Comparison of ENCODE assay signal across 23 mouse cellular contexts in the genomic region with DNA sequence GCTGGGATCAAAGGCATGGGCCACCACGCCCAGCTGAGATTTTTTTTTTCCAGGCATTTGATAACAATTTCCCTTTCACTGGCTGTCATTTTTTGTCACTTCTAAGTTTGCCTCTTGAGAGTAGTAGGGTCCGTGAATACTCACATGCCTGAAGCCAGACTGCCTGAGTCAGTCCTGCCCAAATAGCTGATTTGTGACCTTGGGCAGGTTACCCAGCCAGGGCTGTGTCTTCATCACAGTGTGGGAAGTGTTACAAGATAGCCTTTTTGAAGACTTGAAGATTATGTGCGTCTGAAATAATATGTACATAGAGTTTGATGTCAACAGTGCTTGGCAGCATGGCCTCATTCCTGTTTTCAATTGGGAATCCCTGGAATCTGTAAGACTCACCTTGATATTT. TPM values are rescaled to one million over a fixed set of nuclear protein-coding genes. Genes with fewer than 3 reads are reported as not detected.
A peak's percentile ranks its signal among the peaks of the same experiment; 100 is the strongest.
DNase-seq lines count a peak whose midpoint lies in the region; ATAC-seq and TF ChIP-seq lines count a peak whose summit lies in the region.
"Had no signal": no experiment of that assay in that cellular context is flagged by ENCODE, and none has a peak within 500 bp of the region (broad histone marks: within the 10 kb centered on the region; RNA-seq: fewer than 3 reads in every experiment).

No protein-coding gene starts in this region.

- H3K4me1 ChIP-seq in heart, embryonic 15.5 days (replicated peaks): peaks cover 32% of the 10 kb centered on the region
- H3K4me1 ChIP-seq in ES-Bruce4 (ENCODE audit: control insufficient read depth, insufficient read depth, low read length): peaks cover 3% of the 10 kb centered on the region
- peaks cover 11% of the 10 kb centered on the region for H3K4me1 ChIP-seq in midbrain, embryonic 14.5 days (ENCODE audit: control insufficient read depth, insufficient read depth, low read length)
- H3K4me1 ChIP-seq in intestine, postnatal 0 days (replicated peaks; ENCODE audit: control insufficient read depth, insufficient read depth, low read length): no peaks in the 10 kb centered on the region; the same call in 1 of the 2 replicates

- TF ChIP-seq EP300 in ES-Bruce4 (IDR thresholded peaks at IDR 0.05; ENCODE audit: insufficient read depth, low read depth, low read length): no peak

- no peaks in the 10 kb centered on the region for H3K27me3 ChIP-seq in heart, embryonic 15.5 days
- H3K27me3 ChIP-seq in ES-Bruce4 (ENCODE audit: control insufficient read depth, insufficient read depth, low read length, poor library complexity, severe bottlenecking): no peaks in the 10 kb centered on the region
- H3K27me3 ChIP-seq in midbrain, embryonic 14.5 days (ENCODE audit: control insufficient read depth, insufficient read depth, low read length): no peaks in the 10 kb centered on the region
- H3K27me3 ChIP-seq in intestine, postnatal 0 days (replicated peaks; ENCODE audit: control insufficient read depth, insufficient read depth, low read length): no peaks in the 10 kb centered on the region
- H3K27me3 ChIP-seq: embryonic facial prominence, embryonic 12.5 days; forebrain, embryonic 15.5 days; hindbrain, embryonic 12.5 days had no signal

- H3K9me3 ChIP-seq in heart, embryonic 15.5 days (replicated peaks): no peaks in the 10 kb centered on the region
- no peaks in the 10 kb centered on the region for H3K9me3 ChIP-seq in ES-Bruce4 (replicated peaks; ENCODE audit: control insufficient read depth, insufficient read depth, low read length, poor library complexity, severe bottlenecking)
- H3K9me3 ChIP-seq in midbrain, embryonic 14.5 days (ENCODE audit: control insufficient read depth, low read length): no peaks in the 10 kb centered on the region
- H3K9me3 ChIP-seq in intestine, postnatal 0 days (ENCODE audit: control insufficient read depth): no peaks in the 10 kb centered on the region
- H3K9me3 ChIP-seq: embryonic facial prominence, embryonic 12.5 days; forebrain, embryonic 15.5 days; G1E; heart, embryonic 10.5 days; hindbrain, embryonic 12.5 days had no signal

- 47% methylated on average over 3 of the region's 3 CpGs for whole genome bisulfite sequencing in heart, embryonic 15.5 days
- WGBS in midbrain, embryonic 14.5 days: 95% methylated on average over 3 of the region's 3 CpGs
- 76% methylated on average over 3 of the region's 3 CpGs for WGBS in intestine, postnatal 0 days

- H3K9ac ChIP-seq in heart, embryonic 15.5 days: no peak overlapping the region
- no peak overlapping the region for H3K9ac ChIP-seq in ES-Bruce4 (ENCODE audit: low read depth, poor library complexity, severe bottlenecking)
- no peak overlapping the region for H3K9ac ChIP-seq in midbrain, embryonic 14.5 days (replicated peaks; ENCODE audit: low read length)
- no peak overlapping the region for H3K9ac ChIP-seq in intestine, postnatal 0 days (ENCODE audit: low read depth, low read length)
- H3K9ac ChIP-seq: embryonic facial prominence, embryonic 12.5 days; forebrain, embryonic 15.5 days; hindbrain, embryonic 12.5 days had no signal

- ATAC-seq in heart, embryonic 15.5 days (replicated peaks; ENCODE audit: insufficient number of reproducible peaks, insufficient read depth, low FRiP score, low read depth): no peak
- no peak for ATAC-seq in midbrain, embryonic 14.5 days (ENCODE audit: low FRiP score, low TSS enrichment)
- ATAC-seq in intestine, postnatal 0 days: no peak
- ATAC-seq: forebrain, embryonic 15.5 days; hindbrain, embryonic 16.5 days had no signal

- TF ChIP-seq POLR2A in ES-Bruce4 (IDR thresholded peaks at IDR 0.05; ENCODE audit: insufficient read depth, low read length): no peak

- peak; percentile 11 for DNase-seq in gastrocnemius, adult 18-20 months (ENCODE audit: low spot score)
- no peak for DNase-seq in gastrocnemius, postnatal 36 days
- DNase-seq in heart, adult 9 months (ENCODE audit: low spot score in 2 of 2): no peak
- DNase-seq in adrenal gland, postnatal 10 days: peak; percentile 32
- DNase-seq in midbrain, embryonic 14.5 days: no peak
- DNase-seq: cerebellum, adult 11 months; cerebellum, adult 8-10 months; cerebellum, postnatal 14 days; embryo, embryonic 11 days; heart, postnatal 10 days; heart, postnatal 4 days; kidney, adult 11 months; kidney, adult 9 months had no signal

- 0 out of 2 replicates have a peak, but pooled peaks cover 2% of the 10 kb centered on the region for H3K36me3 ChIP-seq in heart, embryonic 15.5 days
- peaks cover 25% of the 10 kb centered on the region for H3K36me3 ChIP-seq in ES-Bruce4 (ENCODE audit: control insufficient read depth, insufficient read depth, low read length, poor library complexity, severe bottlenecking)
- H3K36me3 ChIP-seq in midbrain, embryonic 14.5 days (ENCODE audit: control insufficient read depth, insufficient read depth, low read length): no peaks in the 10 kb centered on the region
- peaks cover 3% of the 10 kb centered on the region; the same call in 1 of the 2 replicates for H3K36me3 ChIP-seq in intestine, postnatal 0 days (ENCODE audit: control insufficient read depth, insufficient read depth)
- H3K36me3 ChIP-seq: forebrain, embryonic 15.5 days had no signal

- H3K4me2 ChIP-seq in heart, embryonic 15.5 days: no peak overlapping the region
- H3K4me2 ChIP-seq in midbrain, embryonic 14.5 days (ENCODE audit: low read length): no peak overlapping the region
- no peak overlapping the region for H3K4me2 ChIP-seq in intestine, postnatal 0 days (replicated peaks; ENCODE audit: low read depth)
- H3K4me2 ChIP-seq: embryonic facial prominence, embryonic 12.5 days; forebrain, embryonic 15.5 days; hindbrain, embryonic 12.5 days had no signal

- no peak overlapping the region for H3K4me3 ChIP-seq in heart, embryonic 15.5 days
- no peak overlapping the region for H3K4me3 ChIP-seq in ES-Bruce4 (ENCODE audit: low read depth, low read length)
- H3K4me3 ChIP-seq in midbrain, embryonic 14.5 days (replicated peaks; ENCODE audit: low read depth, low read length): no peak overlapping the region
- no peak overlapping the region for H3K4me3 ChIP-seq in intestine, postnatal 0 days (ENCODE audit: low read depth, low read length)
- H3K4me3 ChIP-seq: embryonic facial prominence, embryonic 12.5 days; forebrain, embryonic 15.5 days; heart, embryonic 10.5 days; hindbrain, embryonic 12.5 days had no signal

- H3K27ac ChIP-seq in heart, embryonic 15.5 days: peak overlapping the region; percentile 17; the same call in 1 of the 2 replicates
- H3K27ac ChIP-seq in ES-Bruce4 (ENCODE audit: insufficient read depth, low read length): 0 out of 2 replicates have a peak overlapping the region, but pooled peaks have one; percentile 6
- no peak overlapping the region for H3K27ac ChIP-seq in midbrain, embryonic 14.5 days (replicated peaks; ENCODE audit: low read depth, low read length)
- H3K27ac ChIP-seq in intestine, postnatal 0 days (ENCODE audit: low read depth, low read length): no peak overlapping the region
- H3K27ac ChIP-seq: embryonic facial prominence, embryonic 12.5 days; forebrain, embryonic 15.5 days; heart, embryonic 10.5 days; hindbrain, embryonic 12.5 days; kidney, postnatal 0 days had no signal

- TF ChIP-seq CTCF in ES-Bruce4 (IDR thresholded peaks at IDR 0.05; ENCODE audit: low read depth, low read length): no peak
- no peak for TF ChIP-seq CTCF in intestine, postnatal 0 days (IDR thresholded peaks at IDR 0.05; ENCODE audit: low read depth)

- intact Hi-C loops in gastrocnemius, postnatal 36 days (cut with DNase I): no loop called here

RNA-seq across cellular contexts. Expression of a gene that starts 6.9 kb away (rescaled TPM):
- total RNA-seq in gastrocnemius, adult 18-20 months (2021): 100 to 1,000 TPM; 116 to 126 TPM
- total RNA-seq in gastrocnemius, postnatal 36 days (2021): 100 to 1,000 TPM in 1 of 2 experiments, 10 to 100 TPM in 1; 97.8 to 106 TPM
- polyA plus RNA-seq in heart, embryonic 15.5 days (2015; fragmentation: Nextera tagmentation; extraction: Ambion mirVana): 54.1 and 64.6 TPM in 2 replicates
- polyA plus RNA-seq in ES-Bruce4 (2011; ENCODE audit: insufficient read depth, insufficient read length, low read depth, missing spikeins): 307 and 313 TPM in 2 replicates
- 100 to 1,000 TPM; 109 to 128 TPM for total RNA-seq in adrenal gland, postnatal 10 days (2021)
- 82.0 and 83.9 TPM in 2 replicates for polyA plus RNA-seq in midbrain, embryonic 14.5 days (2014; fragmentation: Nextera tagmentation; extraction: Ambion mirVana)
- 52.1 and 53.4 TPM in 2 replicates for polyA plus RNA-seq in intestine, postnatal 0 days (2015; fragmentation: Nextera tagmentation; extraction: Ambion mirVana)

Comparison
In these comparisons a context has a peak if more than half of its experiments do, and no peak if none do; other contexts are left out.
1. DNase-seq: peak in gastrocnemius, adult 18-20 months (single experiment) and adrenal gland, postnatal 10 days (single experiment); none in gastrocnemius, postnatal 36 days (0 of 2), heart, adult 9 months (0 of 2) and midbrain, embryonic 14.5 days (single experiment).
2. H3K27ac ChIP-seq: peak in heart, embryonic 15.5 days (single experiment) and ES-Bruce4 (single experiment); none in midbrain, embryonic 14.5 days (single experiment) and intestine, postnatal 0 days (single experiment).